Mouse (Mus musculus): ENCODE measurements around the gene Poc1b. TPM values are rescaled to one million over a fixed set of nuclear protein-coding genes. Genes with fewer than 3 reads are reported as not detected.

Poc1b gene
- polyA plus RNA-seq, 1 experiment from 2014 or later = 14.9 TPM

DNA sequence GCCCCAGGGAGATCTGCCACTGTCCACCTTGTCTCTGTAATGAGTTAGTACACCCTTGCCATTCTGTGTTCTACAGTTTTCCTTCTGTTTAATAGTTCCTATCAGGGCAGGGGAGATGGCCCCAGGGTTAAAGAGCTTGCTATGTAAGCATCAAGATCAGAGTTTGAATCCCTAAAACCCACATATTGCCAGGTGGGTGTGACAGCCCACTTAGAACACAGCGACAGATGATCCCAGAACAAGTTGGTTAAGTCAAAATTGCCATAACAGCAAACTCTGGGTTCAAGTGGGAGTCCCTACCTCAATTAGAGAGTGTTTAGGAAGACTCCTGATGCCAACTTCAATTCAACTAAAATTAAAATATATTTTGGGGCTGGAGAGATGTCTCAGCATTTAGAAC is 81.3 kb downstream of the Poc1b start:
- Histone ChIP-seq H3K4me1 (ENCODE audit: control insufficient read depth, insufficient read depth, low read length) (no peaks in the 10 kb centered on the region), H3K4me3 (replicated peaks; ENCODE audit: low read depth, low read length) (no peak overlapping the region), H3K27ac (replicated peaks; ENCODE audit: low read depth, low read length) (no peak overlapping the region), H3K4me2 (ENCODE audit: low read length) (no peak overlapping the region), H3K9me3 (ENCODE audit: control insufficient read depth, low read length) (no peaks in the 10 kb centered on the region), H3K36me3 (ENCODE audit: control insufficient read depth, insufficient read depth, low read length) (no peaks in the 10 kb centered on the region), H3K27me3 (ENCODE audit: control insufficient read depth, insufficient read depth, low read length) (no peaks in the 10 kb centered on the region), H3K9ac (replicated peaks; ENCODE audit: low read length) (no peak overlapping the region)
- DNase-seq (no peak), ATAC-seq (ENCODE audit: low FRiP score, low TSS enrichment) (no peak)
- WGBS = 100% methylated on average over 1 of the region's 1 CpGs

DNA sequence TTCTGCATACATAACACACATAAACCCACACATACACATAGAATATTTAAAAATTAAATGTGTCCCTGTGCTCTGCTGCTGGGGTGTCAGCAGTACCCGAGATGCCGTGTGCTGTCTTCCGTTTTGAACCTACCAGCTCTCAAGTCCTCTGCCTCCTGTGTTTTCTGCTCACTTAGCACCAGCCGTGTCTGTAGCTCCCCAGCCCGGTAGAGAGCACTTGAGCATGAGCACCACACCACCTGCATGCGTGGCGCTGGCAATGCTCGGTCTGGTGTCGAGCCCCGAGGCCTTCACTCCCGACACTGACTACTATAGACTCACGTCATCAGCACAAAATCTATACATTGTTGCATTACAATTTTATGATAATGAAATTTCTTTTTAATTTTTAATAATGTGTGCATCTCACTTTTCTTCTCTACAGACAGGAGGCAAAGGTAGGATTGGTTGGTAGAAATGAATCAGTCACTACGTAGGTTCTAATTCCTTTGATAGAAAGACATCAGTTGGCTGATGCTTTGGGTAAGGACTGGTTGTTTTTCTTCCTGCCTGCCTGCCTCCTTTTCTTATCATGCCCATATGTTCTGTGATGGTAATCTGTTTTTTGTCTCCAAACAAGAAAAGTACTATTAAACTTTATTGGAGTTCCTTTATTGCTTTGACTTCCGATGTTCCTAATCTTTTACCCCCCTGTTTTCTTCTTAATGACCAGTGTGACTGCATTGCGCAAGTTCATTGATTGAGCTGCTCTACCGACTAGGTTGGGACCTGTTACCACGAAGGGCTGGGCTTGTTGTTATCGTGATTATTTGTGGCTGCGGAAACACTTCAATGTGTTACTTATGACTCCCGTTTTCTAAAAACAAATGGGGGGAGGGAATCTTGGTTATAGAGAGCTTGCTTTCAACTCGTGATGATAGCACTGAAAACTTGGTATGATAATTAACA is 82.1 kb downstream of the Poc1b start:
- no peaks in the 10 kb centered on the region; the same call in 1 of the 2 replicates for H3K36me3 ChIP-seq (ENCODE audit: control insufficient read depth, insufficient read depth, low read length)
- no peak overlapping the region for H3K27ac ChIP-seq (replicated peaks; ENCODE audit: low read depth, low read length)
- no peak overlapping the region for H3K9ac ChIP-seq (replicated peaks; ENCODE audit: low read length)
- no peaks in the 10 kb centered on the region for H3K4me1 ChIP-seq (ENCODE audit: control insufficient read depth, insufficient read depth, low read length)
- no peak for DNase-seq
- H3K9me3 ChIP-seq (ENCODE audit: control insufficient read depth, low read length) = no peaks in the 10 kb centered on the region
- no peaks in the 10 kb centered on the region for H3K27me3 ChIP-seq (ENCODE audit: control insufficient read depth, insufficient read depth, low read length)
- WGBS = 94% methylated on average over 21 of the region's 21 CpGs
- no peak overlapping the region for H3K4me3 ChIP-seq (replicated peaks; ENCODE audit: low read depth, low read length)
- ATAC-seq (ENCODE audit: low FRiP score, low TSS enrichment) = no peak
- no peak overlapping the region for H3K4me2 ChIP-seq (ENCODE audit: low read length)

DNA sequence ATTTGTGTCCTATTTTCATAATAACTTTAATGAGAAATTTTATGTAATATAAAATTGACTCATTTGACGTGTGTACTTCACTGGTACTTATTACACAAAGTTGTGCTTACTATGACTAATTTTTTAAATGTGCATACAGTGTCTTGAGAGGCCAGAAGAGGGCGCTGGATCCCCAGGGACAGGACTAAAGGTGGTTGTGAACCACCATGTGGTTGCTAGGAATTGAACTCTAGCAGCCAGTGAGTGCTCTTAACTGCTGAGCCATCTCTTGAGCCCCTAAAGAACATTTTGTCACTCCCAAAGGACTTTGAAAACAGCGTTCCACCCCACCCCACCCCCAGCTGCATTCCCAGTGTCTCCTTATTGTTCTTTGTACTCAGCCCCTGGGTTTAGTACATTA is 84.0 kb downstream of the Poc1b start:
- no peaks in the 10 kb centered on the region for H3K4me1 ChIP-seq (ENCODE audit: control insufficient read depth, insufficient read depth, low read length)
- DNase-seq (no peak), ATAC-seq (ENCODE audit: low FRiP score, low TSS enrichment) (no peak)
- no peaks in the 10 kb centered on the region for H3K9me3 ChIP-seq (ENCODE audit: control insufficient read depth, low read length)
- 42% methylated on average over 3 of the region's 3 CpGs for WGBS
- no peak overlapping the region for H3K9ac ChIP-seq (replicated peaks; ENCODE audit: low read length)
- no peak overlapping the region for H3K27ac ChIP-seq (replicated peaks; ENCODE audit: low read depth, low read length)
- no peak overlapping the region for H3K4me3 ChIP-seq (replicated peaks; ENCODE audit: low read depth, low read length)
- no peak overlapping the region for H3K4me2 ChIP-seq (ENCODE audit: low read length)
- no peaks in the 10 kb centered on the region; the same call in 1 of the 2 replicates for H3K36me3 ChIP-seq (ENCODE audit: control insufficient read depth, insufficient read depth, low read length)
- H3K27me3 ChIP-seq (ENCODE audit: control insufficient read depth, insufficient read depth, low read length) = no peaks in the 10 kb centered on the region

DNA sequence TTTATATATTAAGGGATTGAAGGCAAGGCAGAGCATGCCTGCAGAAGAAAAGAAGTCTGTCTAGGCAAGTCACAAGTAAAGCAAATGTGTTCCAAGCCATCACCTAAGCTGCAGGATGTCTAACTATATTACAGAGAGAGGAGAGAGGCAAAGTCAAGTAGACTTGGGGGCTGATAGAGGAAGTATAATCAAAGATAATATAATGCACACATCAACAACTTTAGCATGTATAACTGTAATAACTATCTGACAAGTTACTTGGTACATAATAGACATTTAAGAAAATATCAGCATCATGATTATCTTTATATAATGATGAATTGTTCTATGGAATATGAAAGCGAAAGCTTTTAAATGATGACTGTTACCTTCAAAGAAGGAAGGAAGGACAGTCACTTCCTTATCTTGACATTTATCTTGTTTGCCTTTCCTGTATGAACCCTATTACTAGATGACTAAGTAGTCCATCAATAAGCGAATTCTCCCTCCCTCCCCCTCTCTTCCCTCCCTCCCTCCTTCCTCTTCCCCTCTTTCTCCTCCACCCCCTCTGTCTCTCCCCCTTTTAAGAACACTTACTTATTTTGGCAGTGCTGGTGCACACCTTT is 87.7 kb downstream of the Poc1b start:
- H3K9me3 ChIP-seq (ENCODE audit: control insufficient read depth, low read length) = no peaks in the 10 kb centered on the region
- peaks cover 8% of the 10 kb centered on the region; the same call in 1 of the 2 replicates for H3K4me1 ChIP-seq (ENCODE audit: control insufficient read depth, insufficient read depth, low read length)
- DNase-seq = no peak
- no peaks in the 10 kb centered on the region; the same call in 1 of the 2 replicates for H3K36me3 ChIP-seq (ENCODE audit: control insufficient read depth, insufficient read depth, low read length)
- ATAC-seq (ENCODE audit: low FRiP score, low TSS enrichment) = no peak
- no peak overlapping the region for H3K27ac ChIP-seq (replicated peaks; ENCODE audit: low read depth, low read length)
- H3K9ac ChIP-seq (replicated peaks; ENCODE audit: low read length) = no peak overlapping the region
- no peak overlapping the region for H3K4me3 ChIP-seq (replicated peaks; ENCODE audit: low read depth, low read length)
- 97% methylated on average over 2 of the region's 2 CpGs for WGBS
- no peak overlapping the region for H3K4me2 ChIP-seq (ENCODE audit: low read length)
- no peaks in the 10 kb centered on the region for H3K27me3 ChIP-seq (ENCODE audit: control insufficient read depth, insufficient read depth, low read length)

DNA sequence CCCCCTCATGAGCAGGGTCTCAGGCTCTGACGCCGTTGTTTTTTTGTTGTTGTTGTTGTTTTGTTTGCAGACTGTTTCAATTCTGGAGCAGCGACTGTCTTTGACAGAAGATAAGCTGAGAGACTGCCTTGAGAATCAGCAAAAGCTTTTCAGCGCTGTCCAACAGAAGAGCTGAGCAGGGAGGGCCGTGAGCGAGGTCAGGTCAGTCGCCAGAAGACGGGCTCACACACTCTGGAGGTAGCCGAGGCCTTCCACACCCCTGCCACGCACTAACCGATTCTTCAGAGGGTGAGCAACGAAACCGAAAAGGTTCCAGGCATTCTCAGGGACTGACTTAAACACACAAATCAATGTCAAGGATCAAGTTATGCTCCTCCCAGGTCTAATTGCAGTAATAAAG is 89.7 kb downstream of the Poc1b start:
- DNase-seq (no peak), ATAC-seq (ENCODE audit: low FRiP score, low TSS enrichment) (no peak)
- no peaks in the 10 kb centered on the region for H3K9me3 ChIP-seq (ENCODE audit: control insufficient read depth, low read length)
- no peak overlapping the region for H3K4me2 ChIP-seq (ENCODE audit: low read length)
- no peaks in the 10 kb centered on the region; the same call in 1 of the 2 replicates for H3K36me3 ChIP-seq (ENCODE audit: control insufficient read depth, insufficient read depth, low read length)
- H3K27ac ChIP-seq (replicated peaks; ENCODE audit: low read depth, low read length) = 0 out of 2 replicates have a peak overlapping the region, but pooled peaks have one; percentile 37
- H3K27me3 ChIP-seq (ENCODE audit: control insufficient read depth, insufficient read depth, low read length) = no peaks in the 10 kb centered on the region
- 78% methylated on average over 13 of the region's 13 CpGs for whole genome bisulfite sequencing
- no peak overlapping the region for H3K4me3 ChIP-seq (replicated peaks; ENCODE audit: low read depth, low read length)
- no peak overlapping the region for H3K9ac ChIP-seq (replicated peaks; ENCODE audit: low read length)
- H3K4me1 ChIP-seq (ENCODE audit: control insufficient read depth, insufficient read depth, low read length) = peaks cover 8% of the 10 kb centered on the region; the same call in 1 of the 2 replicates

DNA sequence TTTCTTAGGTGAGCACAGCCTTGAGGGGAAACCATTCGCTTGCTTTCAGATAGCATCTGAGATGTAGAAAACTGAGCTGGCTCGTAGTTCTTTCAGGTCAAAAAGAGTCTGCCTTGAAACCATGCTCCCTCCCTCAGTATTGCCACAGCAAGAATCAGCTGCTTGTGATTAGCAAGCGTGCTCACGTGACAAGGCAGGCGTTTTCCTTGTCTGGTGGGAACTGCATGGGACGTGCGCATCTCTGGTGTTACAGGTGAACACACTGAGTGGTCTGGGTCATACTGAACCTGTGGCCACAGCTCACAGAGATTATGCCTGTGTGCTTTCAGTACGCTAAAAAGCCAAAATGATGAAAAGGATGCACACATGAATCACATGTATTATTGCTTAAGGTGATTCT is 90.3 kb downstream of the Poc1b start:
- Histone ChIP-seq H3K27me3 (ENCODE audit: control insufficient read depth, insufficient read depth, low read length) (no peaks in the 10 kb centered on the region), H3K4me2 (ENCODE audit: low read length) (no peak overlapping the region), H3K9ac (replicated peaks; ENCODE audit: low read length) (no peak overlapping the region), H3K27ac (replicated peaks; ENCODE audit: low read depth, low read length) (0 out of 2 replicates have a peak overlapping the region, but pooled peaks have one; percentile 37), H3K36me3 (ENCODE audit: control insufficient read depth, insufficient read depth, low read length) (no peaks in the 10 kb centered on the region; the same call in 1 of the 2 replicates), H3K4me3 (replicated peaks; ENCODE audit: low read depth, low read length) (no peak overlapping the region), H3K9me3 (ENCODE audit: control insufficient read depth, low read length) (no peaks in the 10 kb centered on the region), H3K4me1 (ENCODE audit: control insufficient read depth, insufficient read depth, low read length) (peaks cover 8% of the 10 kb centered on the region; the same call in 1 of the 2 replicates)
- DNase-seq = peak; percentile 58
- WGBS = 46% methylated on average over 8 of the region's 8 CpGs
- ATAC-seq (ENCODE audit: low FRiP score, low TSS enrichment) = peak; percentile 66; the same call in 1 of the 2 replicates

DNA sequence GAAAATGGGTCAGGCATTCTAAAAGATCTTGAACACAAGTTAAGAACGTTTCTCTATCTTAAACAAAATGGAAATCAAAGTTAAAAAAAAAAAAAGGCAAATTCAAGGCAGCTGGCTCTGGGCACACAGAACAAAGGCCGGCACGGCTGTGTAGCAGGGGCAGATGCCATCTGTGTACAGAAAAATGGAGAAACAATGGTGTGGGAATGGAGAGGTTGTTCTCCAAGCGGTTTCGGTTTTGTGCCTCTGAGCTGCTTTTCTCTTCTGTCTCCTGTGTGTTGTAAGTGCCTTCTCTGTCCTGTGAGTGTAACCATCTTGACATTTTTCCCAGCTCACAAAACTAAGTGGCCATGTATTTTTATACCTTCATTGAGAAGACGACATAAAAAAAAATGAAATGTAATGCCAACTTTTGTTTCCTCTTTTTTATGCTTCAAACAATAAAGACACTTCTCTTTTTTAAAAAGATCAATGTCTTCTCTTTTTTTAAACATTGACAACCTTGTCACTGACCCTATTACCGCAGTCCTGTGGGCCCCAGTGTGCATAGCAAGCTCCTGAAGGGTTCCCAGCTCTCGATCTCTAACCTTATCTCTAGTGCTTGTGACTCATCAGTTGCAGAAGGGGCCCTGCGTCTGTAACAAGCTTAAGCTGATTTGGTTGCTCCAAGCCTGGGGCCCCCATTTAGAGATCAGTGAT is 90.9 kb downstream of the Poc1b start:
- Histone ChIP-seq H3K9me3 (ENCODE audit: control insufficient read depth, low read length) (no peaks in the 10 kb centered on the region), H3K27ac (replicated peaks; ENCODE audit: low read depth, low read length) (0 out of 2 replicates have a peak overlapping the region, but pooled peaks have one; percentile 38), H3K36me3 (ENCODE audit: control insufficient read depth, insufficient read depth, low read length) (no peaks in the 10 kb centered on the region; the same call in 1 of the 2 replicates), H3K9ac (replicated peaks; ENCODE audit: low read length) (no peak overlapping the region), H3K4me2 (ENCODE audit: low read length) (no peak overlapping the region), H3K27me3 (ENCODE audit: control insufficient read depth, insufficient read depth, low read length) (no peaks in the 10 kb centered on the region), H3K4me3 (replicated peaks; ENCODE audit: low read depth, low read length) (no peak overlapping the region), H3K4me1 (ENCODE audit: control insufficient read depth, insufficient read depth, low read length) (peaks cover 11% of the 10 kb centered on the region; the same call in 1 of the 2 replicates)
- WGBS = 34% methylated on average over 9 of the region's 9 CpGs
- ATAC-seq (ENCODE audit: low FRiP score, low TSS enrichment) (peak; percentile 53; the same call in 1 of the 2 replicates), DNase-seq (peak; percentile 51)

DNA sequence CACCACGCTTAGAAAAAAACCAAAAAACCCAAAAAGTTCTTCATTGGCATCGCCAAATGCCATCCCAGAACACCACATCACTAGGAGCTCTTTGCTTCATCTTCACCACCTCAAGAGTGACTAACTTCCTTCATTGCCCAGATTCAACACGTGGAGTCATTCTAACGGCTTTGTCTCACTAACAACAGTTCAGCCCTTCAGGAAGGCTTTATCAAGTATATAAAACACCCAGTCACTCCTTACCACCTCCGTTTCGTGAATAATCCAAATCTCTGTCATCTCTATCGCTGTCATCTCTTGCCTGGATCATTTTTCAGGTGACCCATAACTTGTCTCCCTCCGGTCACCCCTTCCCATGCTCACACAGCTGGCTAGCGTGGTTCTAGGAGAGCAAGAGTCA is 92.1 kb downstream of the Poc1b start:
- ATAC-seq (ENCODE audit: low FRiP score, low TSS enrichment) (no peak), DNase-seq (no peak)
- Histone ChIP-seq H3K4me3 (replicated peaks; ENCODE audit: low read depth, low read length) (no peak overlapping the region), H3K9me3 (ENCODE audit: control insufficient read depth, low read length) (no peaks in the 10 kb centered on the region), H3K27me3 (ENCODE audit: control insufficient read depth, insufficient read depth, low read length) (no peaks in the 10 kb centered on the region), H3K27ac (replicated peaks; ENCODE audit: low read depth, low read length) (no peak overlapping the region), H3K4me1 (ENCODE audit: control insufficient read depth, insufficient read depth, low read length) (peaks cover 19% of the 10 kb centered on the region; the same call in 1 of the 2 replicates), H3K9ac (replicated peaks; ENCODE audit: low read length) (no peak overlapping the region), H3K36me3 (ENCODE audit: control insufficient read depth, insufficient read depth, low read length) (no peaks in the 10 kb centered on the region), H3K4me2 (ENCODE audit: low read length) (no peak overlapping the region)
- 96% methylated on average over 9 of the region's 9 CpGs for WGBS

Measured in midbrain, embryonic 14.5 days (tissue).